Mouse (Mus musculus): ENCODE measurements around the gene C1galt1.

- no peak for TF ChIP-seq CTCF (IDR thresholded peaks at IDR 0.05; ENCODE audit: control insufficient read depth, insufficient read depth, insufficient replicate concordance, low read depth, low read length)
- TF ChIP-seq POLR2A (IDR thresholded peaks at IDR 0.05; ENCODE audit: control insufficient read depth, low read depth, low read length), result no peak
These were observed 2.2 kb downstream of the C1galt1 start for GRCm38 (mm10) chr6:7846726-7847439.

All from testis, adult 2 months (tissue).